Mouse (Mus musculus): Measurements from ENCODE around the gene Zcchc9. TPM values are rescaled to one million over a fixed set of nuclear protein-coding genes. Genes with fewer than 3 reads are reported as not detected.

Gene Zcchc9
- polyA plus RNA-seq, 1 experiment from 2014 or later = 25.6 TPM

- no peak overlapping the region for H3K4me3 ChIP-seq
- WGBS = 93% methylated on average over 4 of the region's 4 CpGs
Observed at GRCm38 (mm10) chr13:91756230-91756629, 51.3 kb downstream of the Zcchc9 start.

GRCm38 (mm10) chr13:91754762-91755161 is 52.7 kb downstream of the Zcchc9 start:
- Histone ChIP-seq H3K4me1 (no peaks in the 10 kb centered on the region), H3K36me3 (no peaks in the 10 kb centered on the region), H3K9me3 (no peaks in the 10 kb centered on the region), H3K27me3 (ENCODE audit: insufficient read depth, poor library complexity, severe bottlenecking) (no peaks in the 10 kb centered on the region), H3K27ac (no peak overlapping the region), H3K4me3 (no peak overlapping the region)
- no peak for DNase-seq (ENCODE audit: low spot score)

More at GRCm38 (mm10) chr13:91756230-91756629, 51.3 kb downstream of the Zcchc9 start:
- DNase-seq (ENCODE audit: low spot score) = no peak
- Histone ChIP-seq H3K36me3 (no peaks in the 10 kb centered on the region), H3K27ac (no peak overlapping the region), H3K27me3 (ENCODE audit: insufficient read depth, poor library complexity, severe bottlenecking) (no peaks in the 10 kb centered on the region), H3K4me1 (no peaks in the 10 kb centered on the region), H3K9me3 (no peaks in the 10 kb centered on the region)

GRCm38 (mm10) chr13:91753724-91754123 is 53.8 kb downstream of the Zcchc9 start:
- Histone ChIP-seq H3K4me1 (no peaks in the 10 kb centered on the region), H3K9me3 (no peaks in the 10 kb centered on the region), H3K4me3 (no peak overlapping the region), H3K36me3 (no peaks in the 10 kb centered on the region), H3K27me3 (ENCODE audit: insufficient read depth, poor library complexity, severe bottlenecking) (no peaks in the 10 kb centered on the region), H3K27ac (no peak overlapping the region)
- WGBS = 65% methylated on average over 4 of the region's 4 CpGs
- no peak for DNase-seq (ENCODE audit: low spot score)

DNA sequence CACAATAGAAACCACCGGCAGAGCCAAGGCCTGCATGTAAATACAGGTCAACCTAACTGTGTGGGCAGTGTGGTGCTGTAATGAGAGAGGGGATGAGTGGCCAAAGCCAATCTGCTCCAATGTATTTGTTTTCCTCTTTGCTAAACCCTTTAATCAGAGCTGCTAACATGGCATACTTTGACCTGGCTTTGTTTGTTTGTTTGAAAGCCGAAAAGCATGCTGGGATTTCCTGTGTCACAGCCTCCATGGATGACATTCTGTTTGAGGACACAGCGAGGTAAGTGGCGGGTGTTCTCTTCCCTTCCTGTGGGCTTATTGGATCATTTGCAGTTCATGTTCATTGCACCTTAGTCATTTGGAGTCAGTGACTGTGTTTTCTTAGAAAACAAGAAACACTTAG is 57.5 kb downstream of the Zcchc9 start:
- no peak for DNase-seq (ENCODE audit: low spot score)
- H3K4me3 ChIP-seq = no peak overlapping the region
- H3K4me1 ChIP-seq = no peaks in the 10 kb centered on the region
- no peak overlapping the region for H3K27ac ChIP-seq
- H3K36me3 ChIP-seq = no peaks in the 10 kb centered on the region
- no peaks in the 10 kb centered on the region for H3K27me3 ChIP-seq (ENCODE audit: insufficient read depth, poor library complexity, severe bottlenecking)
- 73% methylated on average over 4 of the region's 4 CpGs for WGBS
- H3K9me3 ChIP-seq = no peaks in the 10 kb centered on the region

DNA sequence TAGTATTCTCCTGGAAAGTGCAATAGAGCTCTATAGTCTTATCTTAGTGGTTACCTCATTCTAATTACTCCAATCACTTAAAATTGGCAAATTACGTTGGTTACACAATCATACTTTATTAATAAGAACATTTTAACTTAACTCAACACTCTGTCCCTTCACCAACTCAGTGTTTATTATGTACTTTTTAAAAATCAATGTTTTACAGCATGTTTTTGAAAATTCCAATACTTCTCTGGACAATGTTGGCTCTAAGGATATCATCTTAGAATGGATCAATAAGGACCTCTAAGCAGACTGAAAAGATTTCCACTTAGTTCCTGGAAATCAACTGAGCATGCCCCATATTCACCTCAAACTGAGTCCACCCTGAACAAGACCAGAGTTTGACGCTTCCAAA is 59.1 kb downstream of the Zcchc9 start:
- no peak overlapping the region for H3K27ac ChIP-seq
- H3K4me1 ChIP-seq = no peaks in the 10 kb centered on the region
- WGBS = 82% methylated on average over 2 of the region's 2 CpGs
- H3K36me3 ChIP-seq = no peaks in the 10 kb centered on the region
- DNase-seq (ENCODE audit: low spot score) = no peak
- no peaks in the 10 kb centered on the region for H3K27me3 ChIP-seq (ENCODE audit: insufficient read depth, poor library complexity, severe bottlenecking)
- H3K9me3 ChIP-seq = no peaks in the 10 kb centered on the region
- no peak overlapping the region for H3K4me3 ChIP-seq

Small RNAs within 50 kb of the gene (microRNA-seq; reads per million reads assigned to microRNA genes)
- gene Gm27656 = not detected

Other genes with a start within 250 kb of the Zcchc9 start
- not detected in 2 replicates for gene Acot12, start 66.2 kb downstream of the Zcchc9 start, polyA plus RNA-seq (2016; fragmentation: Nextera tagmentation; extraction: Ambion mirVana)
- 3.3 and 7.8 TPM in 2 replicates for gene Ckmt2, start 69.2 kb upstream of the Zcchc9 start, polyA plus RNA-seq (2016; fragmentation: Nextera tagmentation; extraction: Ambion mirVana)